In the genomic region with DNA sequence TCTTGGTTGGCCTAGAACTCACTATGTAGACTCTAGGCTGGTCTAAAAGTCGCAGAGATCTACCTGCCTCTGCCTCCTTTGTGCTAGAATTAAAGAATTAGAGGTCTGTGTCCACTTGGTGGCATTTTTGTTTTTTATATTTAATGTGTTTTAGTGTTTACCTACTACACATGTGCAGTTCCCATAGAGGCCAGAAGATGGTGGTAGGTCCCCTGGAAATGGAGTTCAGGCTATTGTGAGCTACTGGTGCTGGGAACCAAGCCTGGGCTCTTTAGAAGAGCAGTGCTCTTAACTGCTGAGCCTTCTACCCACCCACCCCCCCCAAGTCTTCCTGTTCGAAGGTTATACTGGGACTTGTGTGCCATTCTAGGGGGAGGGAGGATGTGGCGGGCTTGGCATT, we compare ENCODE assay signal across 30 mouse cellular contexts. TPM values are rescaled to one million over a fixed set of nuclear protein-coding genes. Genes with fewer than 3 reads are reported as not detected.
DNase-seq lines count a peak whose midpoint lies in the region; ATAC-seq and TF ChIP-seq lines count a peak whose summit lies in the region.
"Had no signal": no experiment of that assay in that cellular context is flagged by ENCODE, and none has a peak within 500 bp of the region (broad histone marks: within the 10 kb centered on the region; RNA-seq: fewer than 3 reads in every experiment).

No protein-coding gene starts in this region.

- no peaks in the 10 kb centered on the region for H3K9me3 ChIP-seq in liver, postnatal 0 days (ENCODE audit: low read length)
- no peaks in the 10 kb centered on the region for H3K9me3 ChIP-seq in liver, embryonic 11.5 days (ENCODE audit: control insufficient read depth, low read length)
- no peaks in the 10 kb centered on the region for H3K9me3 ChIP-seq in MEL (replicated peaks; ENCODE audit: insufficient read depth, low read length)
- 0 out of 2 replicates have a peak, but pooled peaks cover 2% of the 10 kb centered on the region for H3K9me3 ChIP-seq in hindbrain, embryonic 11.5 days (ENCODE audit: control insufficient read depth, low read length)
- H3K9me3 ChIP-seq in heart, embryonic 11.5 days (replicated peaks; ENCODE audit: control insufficient read depth, low read length) = no peaks in the 10 kb centered on the region
- H3K9me3 ChIP-seq: embryonic facial prominence, embryonic 12.5 days; forebrain, embryonic 15.5 days; liver, embryonic 12.5 days had no signal

- 100% methylated on average over 3 of the region's 3 CpGs for WGBS in heart, adult 2 months
- 91% methylated on average over 3 of the region's 3 CpGs for WGBS in liver, postnatal 0 days (ENCODE audit: insufficient replicate concordance)
- 95% methylated on average over 3 of the region's 3 CpGs for WGBS in liver, embryonic 11.5 days
- WGBS in hindbrain, embryonic 11.5 days = 95% methylated on average over 3 of the region's 3 CpGs
- WGBS in heart, embryonic 11.5 days (ENCODE audit: insufficient replicate concordance) = 84% methylated on average over 3 of the region's 3 CpGs

- no peaks in the 10 kb centered on the region for H3K4me1 ChIP-seq in heart, adult 2 months (ENCODE audit: control insufficient read depth, insufficient read depth, low read length)
- H3K4me1 ChIP-seq in liver, postnatal 0 days (ENCODE audit: insufficient read depth) = peaks cover 25% of the 10 kb centered on the region
- H3K4me1 ChIP-seq in liver, embryonic 11.5 days (replicated peaks; ENCODE audit: control insufficient read depth, insufficient read depth, low read length) = peaks cover 11% of the 10 kb centered on the region
- H3K4me1 ChIP-seq in MEL (ENCODE audit: control insufficient read depth in 1 of 2, insufficient read depth in 2 of 2, low read length in 2 of 2) = peaks cover 0 to 5% of the 10 kb centered on the region in 2 experiments; a peak in 1 of 4 replicates
- H3K4me1 ChIP-seq in hindbrain, embryonic 11.5 days (replicated peaks; ENCODE audit: control insufficient read depth, insufficient read depth, low read length) = no peaks in the 10 kb centered on the region
- H3K4me1 ChIP-seq in heart, embryonic 11.5 days (ENCODE audit: control insufficient read depth, insufficient read depth, low read length) = no peaks in the 10 kb centered on the region
- H3K4me1 ChIP-seq: embryonic facial prominence, embryonic 12.5 days; forebrain, embryonic 15.5 days; limb, embryonic 12.5 days; midbrain, embryonic 12.5 days; neural tube, embryonic 12.5 days had no signal

- no peak overlapping the region for H3K4me3 ChIP-seq in heart, adult 2 months
- H3K4me3 ChIP-seq in liver, postnatal 0 days (ENCODE audit: low read depth, low read length) = no peak overlapping the region
- H3K4me3 ChIP-seq in liver, embryonic 11.5 days (ENCODE audit: low read depth, low read length) = no peak overlapping the region
- no peak overlapping the region for H3K4me3 ChIP-seq in MEL (ENCODE audit: control insufficient read depth in 1 of 2, insufficient read depth in 1 of 2, low read depth in 2 of 2, low read length in 2 of 2)
- no peak overlapping the region for H3K4me3 ChIP-seq in hindbrain, embryonic 11.5 days (ENCODE audit: low read depth, low read length)
- no peak overlapping the region for H3K4me3 ChIP-seq in heart, embryonic 11.5 days (ENCODE audit: low read depth, low read length)
- H3K4me3 ChIP-seq: embryonic facial prominence, embryonic 12.5 days; forebrain, embryonic 15.5 days; limb, embryonic 12.5 days; liver, embryonic 12.5 days; midbrain, embryonic 12.5 days; myocyte; neural tube, embryonic 12.5 days had no signal

- TF ChIP-seq RAD21 in MEL (IDR thresholded peaks at IDR 0.05; ENCODE audit: low read depth, low read length) = peak; percentile 22

- H3K27ac ChIP-seq in heart, adult 2 months = no peak overlapping the region
- no peak overlapping the region for H3K27ac ChIP-seq in liver, postnatal 0 days (ENCODE audit: low read depth)
- H3K27ac ChIP-seq in liver, embryonic 11.5 days (ENCODE audit: low read depth, low read length) = no peak overlapping the region
- no peak overlapping the region for H3K27ac ChIP-seq in MEL (ENCODE audit: control insufficient read depth, low read depth, low read length)
- H3K27ac ChIP-seq in hindbrain, embryonic 11.5 days (ENCODE audit: low read depth, low read length) = no peak overlapping the region
- no peak overlapping the region for H3K27ac ChIP-seq in heart, embryonic 11.5 days (ENCODE audit: low read depth, low read length)
- H3K27ac ChIP-seq: embryonic facial prominence, embryonic 12.5 days; forebrain, embryonic 15.5 days; hindbrain, embryonic 14.5 days; limb, embryonic 12.5 days; liver, embryonic 12.5 days; midbrain, embryonic 12.5 days; neural tube, embryonic 12.5 days had no signal

- no peak for DNase-seq in heart, adult 2 months
- no peak for DNase-seq in heart, postnatal 14 days
- no peak for DNase-seq in liver, postnatal 0 days
- DNase-seq in liver, embryonic 11.5 days (ENCODE audit: low spot score) = no peak
- peak; percentile 36 for DNase-seq in MEL (ENCODE audit: low read depth, low spot score)
- no peak for DNase-seq in hindbrain, embryonic 11.5 days (ENCODE audit: low spot score)
- DNase-seq: adrenal gland, postnatal 10 days; cerebellum, adult 11 months; cerebellum, adult 9-10 months; cerebellum, postnatal 36 days; gastrocnemius, postnatal 36 days; heart, postnatal 4 days; kidney, adult 18-20 months; kidney, postnatal 36 days; layer of hippocampus, postnatal 36 days; lung, embryonic 14.5 days; right cerebral cortex, adult 18-20 months; spleen, adult 18-20 months; thymus, adult 18-20 months; thymus, postnatal 25 days had no signal

- peaks cover 4% of the 10 kb centered on the region for H3K79me2 ChIP-seq in heart, adult 2 months (replicated peaks; ENCODE audit: control insufficient read depth, insufficient read depth, low read length)
- peaks cover 13% of the 10 kb centered on the region for H3K79me2 ChIP-seq in MEL (ENCODE audit: control insufficient read depth, insufficient read depth, low read length, poor library complexity)

- TF ChIP-seq EP300 in heart, adult 2 months (IDR thresholded peaks at IDR 0.05; ENCODE audit: insufficient read depth, low read depth, low read length) = no peak
- TF ChIP-seq EP300 in liver, postnatal 0 days (IDR thresholded peaks at IDR 0.05; ENCODE audit: low read depth) = no peak
- no peak for TF ChIP-seq EP300 in MEL (IDR thresholded peaks at IDR 0.05; ENCODE audit: low read depth in 1 of 2, low read length in 2 of 2)

- H3K9ac ChIP-seq in heart, adult 2 months (ENCODE audit: low read depth, low read length) = no peak overlapping the region
- H3K9ac ChIP-seq in liver, postnatal 0 days (replicated peaks) = no peak overlapping the region
- H3K9ac ChIP-seq in liver, embryonic 11.5 days (ENCODE audit: low read depth, low read length) = no peak overlapping the region
- no peak overlapping the region for H3K9ac ChIP-seq in MEL (ENCODE audit: control insufficient read depth, low read depth, low read length, poor library complexity, severe bottlenecking)
- no peak overlapping the region for H3K9ac ChIP-seq in hindbrain, embryonic 11.5 days (ENCODE audit: low read depth, low read length)
- H3K9ac ChIP-seq in heart, embryonic 11.5 days (ENCODE audit: low read depth, low read length) = no peak overlapping the region
- H3K9ac ChIP-seq: embryonic facial prominence, embryonic 12.5 days; forebrain, embryonic 15.5 days; hindbrain, embryonic 14.5 days; limb, embryonic 12.5 days; liver, embryonic 12.5 days; lung, embryonic 14.5 days; midbrain, embryonic 12.5 days; neural tube, embryonic 12.5 days had no signal

- intact Hi-C loops in heart, adult 2 months (cut with DNase I) = no loop called here
- intact Hi-C loops in heart, postnatal 14 days (cut with DNase I) = no loop called here

- peak; percentile 21 for TF ChIP-seq CTCF in heart, adult 2 months (IDR thresholded peaks at IDR 0.05)
- TF ChIP-seq CTCF in liver, postnatal 0 days (IDR thresholded peaks at IDR 0.05; ENCODE audit: low read depth) = peak; percentile 36; the same call in 1 of the 2 replicates
- TF ChIP-seq CTCF in MEL (IDR thresholded peaks at IDR 0.05 in 2 of 3, conservative IDR thresholded peaks at IDR 0.05 in 1 of 3; ENCODE audit: control insufficient read depth in 1 of 3, insufficient read depth in 1 of 3, low read depth in 2 of 3, low read length in 3 of 3, poor library complexity in 1 of 3, severe bottlenecking in 1 of 3) = peak in 2 of 3 experiments; percentile 13 to 35; a peak in 3 of 6 replicates

- H3K36me3 ChIP-seq in heart, adult 2 months (ENCODE audit: control insufficient read depth, insufficient read depth, low read length) = no peaks in the 10 kb centered on the region
- H3K36me3 ChIP-seq in liver, postnatal 0 days (replicated peaks; ENCODE audit: insufficient read depth, low read length) = peaks cover 46% of the 10 kb centered on the region
- peaks cover 22% of the 10 kb centered on the region for H3K36me3 ChIP-seq in liver, embryonic 11.5 days (ENCODE audit: control insufficient read depth, insufficient read depth, low read length)
- peaks cover 2 to 10% of the 10 kb centered on the region in 2 experiments for H3K36me3 ChIP-seq in MEL (ENCODE audit: control insufficient read depth in 1 of 2, insufficient read depth in 2 of 2, low read length in 2 of 2)
- H3K36me3 ChIP-seq in hindbrain, embryonic 11.5 days (ENCODE audit: control insufficient read depth, insufficient read depth, low read length) = no peaks in the 10 kb centered on the region; the same call in 1 of the 2 replicates
- H3K36me3 ChIP-seq in heart, embryonic 11.5 days (ENCODE audit: control insufficient read depth, insufficient read depth, low read length) = peaks cover 2% of the 10 kb centered on the region; the same call in 1 of the 2 replicates

- no peak for TF ChIP-seq POLR2A in heart, adult 2 months (IDR thresholded peaks at IDR 0.05; ENCODE audit: insufficient read depth, low read depth, low read length)
- no peak for TF ChIP-seq POLR2A in MEL (IDR thresholded peaks at IDR 0.05; ENCODE audit: control insufficient read depth in 1 of 2, insufficient read depth in 1 of 2, low read depth in 1 of 2, low read length in 2 of 2, poor library complexity in 1 of 2)

- no peaks in the 10 kb centered on the region for H3K27me3 ChIP-seq in heart, adult 2 months (ENCODE audit: control insufficient read depth, insufficient read depth, low read length)
- H3K27me3 ChIP-seq in liver, postnatal 0 days (ENCODE audit: insufficient read depth, low read length) = no peaks in the 10 kb centered on the region
- H3K27me3 ChIP-seq in liver, embryonic 11.5 days (replicated peaks; ENCODE audit: control insufficient read depth, insufficient read depth, low read length) = no peaks in the 10 kb centered on the region
- H3K27me3 ChIP-seq in MEL (ENCODE audit: control insufficient read depth in 1 of 2, insufficient read depth in 2 of 2, low read length in 2 of 2) = no peaks in the 10 kb centered on the region
- H3K27me3 ChIP-seq in hindbrain, embryonic 11.5 days (ENCODE audit: control insufficient read depth, insufficient read depth, low read length) = no peaks in the 10 kb centered on the region
- no peaks in the 10 kb centered on the region for H3K27me3 ChIP-seq in heart, embryonic 11.5 days (ENCODE audit: control insufficient read depth, insufficient read depth, low read length)
- H3K27me3 ChIP-seq: embryonic facial prominence, embryonic 12.5 days; forebrain, embryonic 15.5 days; limb, embryonic 12.5 days; liver, embryonic 12.5 days; midbrain, embryonic 12.5 days; neural tube, embryonic 12.5 days had no signal

- ATAC-seq in liver, postnatal 0 days = no peak
- no peak for ATAC-seq in liver, embryonic 11.5 days (replicated peaks; ENCODE audit: low FRiP score)
- ATAC-seq in megakaryocyte-erythroid progenitor cell, adult 5-6 weeks (replicated peaks; ENCODE audit: low FRiP score, low TSS enrichment, poor library complexity, severe bottlenecking) = 0 out of 2 replicates have a peak, but pooled peaks have one; percentile 23
- no peak for ATAC-seq in hindbrain, embryonic 11.5 days (ENCODE audit: low FRiP score)
- ATAC-seq in heart, embryonic 11.5 days (replicated peaks; ENCODE audit: insufficient number of reproducible peaks, low FRiP score, low TSS enrichment) = no peak
- ATAC-seq: forebrain, embryonic 15.5 days; liver, embryonic 12.5 days had no signal

- H3K4me2 ChIP-seq in liver, postnatal 0 days (ENCODE audit: low read depth, low read length) = no peak overlapping the region
- no peak overlapping the region for H3K4me2 ChIP-seq in liver, embryonic 11.5 days
- H3K4me2 ChIP-seq in hindbrain, embryonic 11.5 days (replicated peaks; ENCODE audit: low read depth, low read length) = no peak overlapping the region
- no peak overlapping the region for H3K4me2 ChIP-seq in heart, embryonic 11.5 days
- H3K4me2 ChIP-seq: embryonic facial prominence, embryonic 12.5 days; forebrain, embryonic 15.5 days; hindbrain, embryonic 14.5 days; limb, embryonic 12.5 days; liver, embryonic 12.5 days; lung, embryonic 14.5 days; midbrain, embryonic 12.5 days; neural tube, embryonic 12.5 days had no signal

RNA-seq across cellular contexts. Expression of a gene that starts 19.4 kb away (rescaled TPM):
- 10 to 100 TPM in 1 of 2 experiments, 1 to 10 TPM in 1; 9.0 to 11.3 TPM for total RNA-seq in heart, adult 2 months (2021)
- 7.6 and 11.9 TPM in 2 replicates for polyA plus RNA-seq in heart, adult 2 months (2012; rRNA removed)
- 10 to 100 TPM; 13.0 to 13.5 TPM for total RNA-seq in heart, postnatal 14 days (2021)
- polyA plus RNA-seq in liver, postnatal 0 days (2015; fragmentation: Nextera tagmentation; extraction: Ambion mirVana) = 11.2 and 11.7 TPM in 2 replicates
- polyA plus RNA-seq in liver, embryonic 11.5 days (2014; fragmentation: Nextera tagmentation; extraction: Ambion mirVana) = 26.0 and 28.7 TPM in 2 replicates
- total RNA-seq in MEL (2012; rRNA removed) = 10.1 and 11.2 TPM in 2 replicates
- 100 to 1,000 TPM in 1 of 2 experiments, 10 to 100 TPM in 1; 23.1 to 260 TPM for polyA plus RNA-seq in MEL (2012; ENCODE audit: insufficient read depth in 1 of 2, insufficient read length in 2 of 2, low read depth in 1 of 2, low replicate concordance in 2 of 2, missing spikeins in 1 of 2)
- 15.3 and 16.1 TPM in 2 replicates for total RNA-seq in megakaryocyte-erythroid progenitor cell, adult 5-6 weeks (2014; fragmentation: Nextera tagmentation)
- 6.7 and 10.2 TPM in 2 replicates for total RNA-seq in megakaryocyte-erythroid progenitor cell, adult 5-6 weeks (2017)
- polyA plus RNA-seq in hindbrain, embryonic 11.5 days (2014; fragmentation: Nextera tagmentation; extraction: Ambion mirVana) = 21.9 and 24.8 TPM in 2 replicates
- polyA plus RNA-seq in heart, embryonic 11.5 days (2014; fragmentation: Nextera tagmentation; extraction: Ambion mirVana) = 18.5 and 19.3 TPM in 2 replicates

RNA-seq across cellular contexts. Expression of a gene that starts 27.6 kb away (rescaled TPM):
- total RNA-seq in heart, adult 2 months (2021) = 100 to 1,000 TPM in 1 of 2 experiments, 10 to 100 TPM in 1; 90.0 to 106 TPM
- polyA plus RNA-seq in heart, adult 2 months (2012; rRNA removed) = 32.1 and 33.1 TPM in 2 replicates
- total RNA-seq in heart, postnatal 14 days (2021) = 10 to 100 TPM; 87.6 to 91.4 TPM
- polyA plus RNA-seq in liver, postnatal 0 days (2015; fragmentation: Nextera tagmentation; extraction: Ambion mirVana) = 16.8 and 17.7 TPM in 2 replicates
- 24.7 and 26.2 TPM in 2 replicates for polyA plus RNA-seq in liver, embryonic 11.5 days (2014; fragmentation: Nextera tagmentation; extraction: Ambion mirVana)
- total RNA-seq in MEL (2012; rRNA removed) = 63.0 and 64.4 TPM in 2 replicates
- polyA plus RNA-seq in MEL (2012; ENCODE audit: insufficient read depth in 1 of 2, insufficient read length in 2 of 2, low read depth in 1 of 2, low replicate concordance in 2 of 2, missing spikeins in 1 of 2) = 100 to 1,000 TPM in 1 of 2 experiments, not detected in 1; 137 TPM
- total RNA-seq in megakaryocyte-erythroid progenitor cell, adult 5-6 weeks (2014; fragmentation: Nextera tagmentation) = 29.0 and 42.6 TPM in 2 replicates
- 33.3 and 37.4 TPM in 2 replicates for total RNA-seq in megakaryocyte-erythroid progenitor cell, adult 5-6 weeks (2017)
- 35.5 and 35.7 TPM in 2 replicates for polyA plus RNA-seq in hindbrain, embryonic 11.5 days (2014; fragmentation: Nextera tagmentation; extraction: Ambion mirVana)
- 23.6 and 25.7 TPM in 2 replicates for polyA plus RNA-seq in heart, embryonic 11.5 days (2014; fragmentation: Nextera tagmentation; extraction: Ambion mirVana)

RNA-seq across cellular contexts. Expression of a gene that starts 46.6 kb away (rescaled TPM):
- under 1 TPM; 0.42 to 0.52 TPM for total RNA-seq in heart, adult 2 months (2021)
- polyA plus RNA-seq in heart, adult 2 months (2012; rRNA removed) = 0.88 and 1.1 TPM in 2 replicates
- total RNA-seq in heart, postnatal 14 days (2021) = under 1 TPM; 0.68 to 0.86 TPM
- polyA plus RNA-seq in liver, postnatal 0 days (2015; fragmentation: Nextera tagmentation; extraction: Ambion mirVana) = 0.43 and 0.79 TPM in 2 replicates
- 4.5 and 4.6 TPM in 2 replicates for polyA plus RNA-seq in liver, embryonic 11.5 days (2014; fragmentation: Nextera tagmentation; extraction: Ambion mirVana)
- 3.7 and 5.8 TPM in 2 replicates for total RNA-seq in MEL (2012; rRNA removed)
- polyA plus RNA-seq in MEL (2012; ENCODE audit: insufficient read depth in 1 of 2, insufficient read length in 2 of 2, low read depth in 1 of 2, low replicate concordance in 2 of 2, missing spikeins in 1 of 2) = 1 to 10 TPM in 1 of 2 experiments, not detected in 1; 4.8 TPM
- total RNA-seq in megakaryocyte-erythroid progenitor cell, adult 5-6 weeks (2014; fragmentation: Nextera tagmentation) = 0.81 and 10.9 TPM in 2 replicates
- total RNA-seq in megakaryocyte-erythroid progenitor cell, adult 5-6 weeks (2017) = 3.2 TPM in 1 of 2 replicates, not detected in the other
- polyA plus RNA-seq in hindbrain, embryonic 11.5 days (2014; fragmentation: Nextera tagmentation; extraction: Ambion mirVana) = 6.3 and 6.8 TPM in 2 replicates
- 2.0 and 2.4 TPM in 2 replicates for polyA plus RNA-seq in heart, embryonic 11.5 days (2014; fragmentation: Nextera tagmentation; extraction: Ambion mirVana)
- total RNA-seq: gastrocnemius, postnatal 36 days had no signal
